Mouse (Mus musculus) liver, embryonic 16.5 days (tissue): ENCODE measurements around the gene Lrp5. TPM values are rescaled to one million over a fixed set of nuclear protein-coding genes. Genes with fewer than 3 reads are reported as not detected.
"Not testable (repeated sequence)": the region's sequence is repeated elsewhere in the genome, so short reads cannot be mapped to it uniquely, and the experiment has no call there.

ENCODE experiments used
- ATAC-seq: fragments of 200-750 bp; cut with Nextera tagmentation; 2 replicates; pipeline ENCODE4 v1.8.0; 2017; ENCODE audit warnings: low read depth, mild to moderate bottlenecking, moderate number of reproducible peaks, moderate library complexity
- H3K27ac ChIP-seq: fragments of 300-500 bp; sonication (generic); 2 replicates; pipeline ENCODE4 v1.5.1; 2014; ENCODE audit warnings: mild to moderate bottlenecking, low read length
- H3K27me3 ChIP-seq: fragments of 300-500 bp; sonication (generic); 2 replicates; pipeline ENCODE4 v1.6.1; 2014; ENCODE audit warnings: low read depth, low read length, mixed read lengths; ENCODE audit not compliant: control insufficient read depth, insufficient read depth
- H3K36me3 ChIP-seq: fragments of 300-500 bp; sonication (generic); 2 replicates; pipeline ENCODE4 v1.6.1; 2014; ENCODE audit warnings: mild to moderate bottlenecking; ENCODE audit not compliant: control insufficient read depth, insufficient read depth
- H3K4me1 ChIP-seq: fragments of 300-500 bp; sonication (generic); 2 replicates; pipeline ENCODE4 v1.6.1; 2014; ENCODE audit warnings: low read depth, low read length, mixed read lengths; ENCODE audit not compliant: control insufficient read depth
- H3K4me2 ChIP-seq: fragments of 300-500 bp; sonication (generic); 2 replicates; pipeline ENCODE4 v1.6.1; 2014; ENCODE audit warnings: low read depth, low read length, mixed read lengths
- H3K4me3 ChIP-seq: fragments of 300-500 bp; sonication (generic); 2 replicates; pipeline ENCODE4 v1.5.1; 2014; ENCODE audit warnings: low read depth, mild to moderate bottlenecking, low read length
- H3K9ac ChIP-seq: fragments of 300-500 bp; sonication (generic); 2 replicates; pipeline ENCODE4 v1.6.1; 2014; ENCODE audit warnings: low read depth, low read length
- H3K9me3 ChIP-seq: fragments of 300-500 bp; sonication (generic); replicated peaks from 2 replicates; pipeline ENCODE4 v1.6.1; 2016; ENCODE audit warnings: low read length; ENCODE audit not compliant: control insufficient read depth
- WGBS: fragments of 180-500 bp; shearing (Covaris S2); extraction: QIAGEN DNeasy Blood & Tissue Kit; methylation state at CpG from one replicate; pipeline ENCODE4 v1.1.7; 2014; ENCODE audit not compliant: insufficient replicate concordance; 5-methylcytosine and 5-hydroxymethylcytosine counted together
- polyA plus RNA-seq: library from polyadenylated mRNA; unstranded; fragments of >200 nt; fragmentation: Nextera tagmentation; extraction: Ambion mirVana; gene quantifications from 2 replicates; pipeline ENCODE4 v1.2.1, GENCODE M21; 2015

Gene Lrp5
- polyA plus RNA-seq, 1 experiment from 2014 or later, result 2.7 TPM

GRCm38 (mm10) chr19:3593379-3594055 is 92.8 kb downstream of the Lrp5 start:
- Histone ChIP-seq H3K27ac (no peak overlapping the region), H3K27me3 (no peaks in the 10 kb centered on the region), H3K36me3 (peaks cover 12% of the 10 kb centered on the region), H3K4me2 (no peak overlapping the region), H3K9me3 (no peaks in the 10 kb centered on the region), H3K9ac (no peak overlapping the region), H3K4me1 (peaks cover 12% of the 10 kb centered on the region), H3K4me3 (no peak overlapping the region)
- no peak for ATAC-seq
- WGBS, result 72% methylated on average over 7 of the region's 7 CpGs

DNA sequence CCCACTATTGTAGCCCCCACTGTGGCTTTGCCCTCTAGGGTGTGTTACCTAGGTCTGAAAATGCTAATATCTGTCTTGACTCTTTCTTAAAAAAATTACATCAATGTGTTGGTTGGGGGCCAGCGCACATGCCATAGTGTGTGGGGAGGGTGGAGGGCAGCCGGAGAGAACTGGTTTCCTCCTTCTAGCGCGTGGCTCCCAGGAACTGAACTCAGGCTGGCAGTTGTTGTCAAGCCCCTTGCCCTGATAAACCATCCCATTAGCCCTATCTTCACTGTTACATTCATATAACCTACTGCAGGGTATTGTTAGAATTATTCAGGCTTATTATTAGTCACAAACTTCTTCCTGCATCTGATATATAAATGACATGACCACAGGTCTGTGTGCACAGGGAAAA is 96.4 kb downstream of the Lrp5 start:
- ATAC-seq, result peak; percentile 32
- WGBS, result 24% methylated on average over 4 of the region's 4 CpGs
- H3K9me3 ChIP-seq, result no peaks in the 10 kb centered on the region
- H3K4me3 ChIP-seq, result no peak overlapping the region
- no peak overlapping the region for H3K4me2 ChIP-seq
- H3K36me3 ChIP-seq, result peaks cover 9% of the 10 kb centered on the region
- peaks cover 12% of the 10 kb centered on the region for H3K4me1 ChIP-seq
- H3K9ac ChIP-seq, result no peak overlapping the region; the same call in 1 of the 2 replicates
- H3K27ac ChIP-seq, result peak overlapping the region; percentile 55
- no peaks in the 10 kb centered on the region for H3K27me3 ChIP-seq

DNA sequence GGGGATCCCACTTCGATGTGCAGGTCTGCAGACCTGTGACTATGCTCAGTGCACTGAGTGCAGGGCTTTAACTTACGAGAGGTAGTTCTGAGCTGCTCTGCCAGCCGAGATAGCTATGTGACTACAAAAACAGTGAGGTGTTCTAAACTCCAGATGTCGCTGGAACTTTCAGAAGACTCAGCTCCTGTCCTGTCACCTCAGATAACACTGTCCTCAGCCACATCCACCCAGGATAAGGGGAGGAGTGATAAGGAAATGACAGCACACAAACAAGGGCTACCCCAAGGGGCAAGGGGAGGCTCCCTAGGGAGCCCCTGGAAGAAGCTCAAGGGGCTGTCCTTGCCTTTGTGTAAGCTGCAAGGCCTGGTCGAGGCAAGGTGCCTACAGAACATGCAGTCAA is 96.8 kb downstream of the Lrp5 start:
- H3K4me2 ChIP-seq, result no peak overlapping the region
- H3K9ac ChIP-seq, result peak overlapping the region; percentile 30; the same call in 1 of the 2 replicates

DNA sequence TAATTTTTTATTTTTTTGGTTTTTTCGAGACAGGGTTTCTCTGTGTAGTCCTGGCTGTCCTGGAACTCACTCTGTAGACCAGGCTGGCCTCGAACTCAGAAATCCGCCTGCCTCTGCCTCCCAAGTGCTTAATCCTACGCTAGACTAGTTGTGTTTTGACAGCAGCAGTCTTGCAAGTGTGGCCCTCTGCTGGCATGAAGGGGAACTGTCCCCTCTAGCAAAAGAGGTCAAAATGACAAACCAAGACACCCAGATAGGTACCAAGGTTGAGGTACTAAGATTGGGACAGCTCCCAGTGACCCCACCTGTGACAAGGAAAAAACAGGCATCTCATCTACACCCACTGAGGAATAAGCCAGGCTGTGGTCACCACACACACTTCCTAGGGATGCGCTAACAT is 98.6 kb downstream of the Lrp5 start:
- not testable (repeated sequence) for H3K4me2 ChIP-seq, H3K9me3 ChIP-seq, H3K4me3 ChIP-seq, H3K36me3 ChIP-seq, H3K27me3 ChIP-seq, H3K9ac ChIP-seq, H3K27ac ChIP-seq, ATAC-seq
- WGBS, result 70% methylated on average over 5 of the region's 5 CpGs
- peaks cover 12% of the 10 kb centered on the region for H3K4me1 ChIP-seq

More for the DNA sequence above, 96.8 kb downstream of the Lrp5 start:
- 29% methylated on average over 5 of the region's 5 CpGs for WGBS
- Histone ChIP-seq H3K27me3 (no peaks in the 10 kb centered on the region), H3K4me3 (no peak overlapping the region), H3K27ac (peak overlapping the region; percentile 55), H3K4me1 (peaks cover 12% of the 10 kb centered on the region), H3K9me3 (no peaks in the 10 kb centered on the region), H3K36me3 (peaks cover 9% of the 10 kb centered on the region)
- ATAC-seq, result peak; percentile 84

DNA sequence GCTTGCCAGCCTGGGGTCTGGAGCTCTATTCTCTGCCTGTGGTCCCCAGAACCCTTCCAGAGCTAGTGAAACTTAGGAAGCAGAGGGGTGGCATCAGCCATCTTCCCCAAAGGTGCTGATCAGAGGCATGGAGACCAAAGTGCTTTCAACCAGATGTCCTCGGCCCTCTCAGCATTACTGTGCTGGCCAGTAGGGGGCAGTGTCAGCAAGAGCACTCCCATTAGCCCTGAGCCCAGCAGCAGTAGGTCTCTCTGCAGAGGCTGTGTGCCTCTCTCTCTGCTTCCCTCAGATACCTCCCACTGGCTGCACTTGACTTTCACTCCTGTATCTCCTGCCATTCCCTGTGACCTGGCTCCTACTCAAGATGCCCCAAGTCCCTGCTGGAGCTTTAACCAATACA is 99.8 kb downstream of the Lrp5 start:
- Histone ChIP-seq H3K36me3 (no peaks in the 10 kb centered on the region), H3K4me2 (no peak overlapping the region), H3K9ac (no peak overlapping the region), H3K4me1 (peaks cover 12% of the 10 kb centered on the region), H3K27me3 (no peaks in the 10 kb centered on the region), H3K4me3 (no peak overlapping the region), H3K9me3 (no peaks in the 10 kb centered on the region), H3K27ac (no peak overlapping the region)
- 33% methylated on average over 1 of the region's 1 CpGs for WGBS
- peak; percentile 3; the same call in 1 of the 2 replicates for ATAC-seq

DNA sequence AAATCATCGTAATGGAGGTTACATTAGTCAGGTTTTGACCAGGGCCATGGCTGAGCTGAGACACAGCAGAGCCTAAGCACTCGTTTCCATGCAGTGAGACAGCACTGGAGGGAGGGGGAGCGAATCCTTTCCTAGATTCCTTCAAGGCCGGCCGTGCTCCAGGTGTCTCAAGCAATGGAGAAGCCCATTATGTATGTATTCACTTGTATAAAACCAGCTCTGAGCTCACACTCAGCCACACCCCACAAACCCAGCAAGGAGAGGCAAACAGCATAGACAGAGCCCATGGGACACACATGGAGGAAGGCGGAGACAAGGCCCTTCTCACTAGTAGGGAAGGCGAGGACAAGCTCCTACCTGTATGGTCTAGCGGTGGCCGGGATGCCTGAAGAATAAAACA is 100.3 kb downstream of the Lrp5 start:
- H3K9ac ChIP-seq, result no peak overlapping the region
- no peaks in the 10 kb centered on the region for H3K36me3 ChIP-seq
- H3K27me3 ChIP-seq, result no peaks in the 10 kb centered on the region
- no peak for ATAC-seq
- H3K9me3 ChIP-seq, result no peaks in the 10 kb centered on the region
- H3K4me3 ChIP-seq, result no peak overlapping the region
- 88% methylated on average over 9 of the region's 9 CpGs for WGBS
- no peak overlapping the region for H3K4me2 ChIP-seq
- H3K27ac ChIP-seq, result no peak overlapping the region
- peaks cover 12% of the 10 kb centered on the region for H3K4me1 ChIP-seq

GRCm38 (mm10) chr19:3581326-3581725 is 105.0 kb downstream of the Lrp5 start:
- H3K4me3 ChIP-seq, result no peak overlapping the region
- H3K4me2 ChIP-seq, result no peak overlapping the region
- H3K4me1 ChIP-seq, result peaks cover 17% of the 10 kb centered on the region
- no peak overlapping the region for H3K9ac ChIP-seq
- H3K27ac ChIP-seq, result no peak overlapping the region
- ATAC-seq, result no peak
- no peaks in the 10 kb centered on the region for H3K36me3 ChIP-seq
- no peaks in the 10 kb centered on the region for H3K27me3 ChIP-seq
- no peaks in the 10 kb centered on the region for H3K9me3 ChIP-seq
- WGBS, result 15% methylated on average over 7 of the region's 7 CpGs

GRCm38 (mm10) chr19:3577911-3578290 is 108.5 kb downstream of the Lrp5 start:
- Histone ChIP-seq H3K9me3 (no peaks in the 10 kb centered on the region), H3K27me3 (no peaks in the 10 kb centered on the region), H3K36me3 (no peaks in the 10 kb centered on the region), H3K9ac (no peak overlapping the region), H3K4me3 (no peak overlapping the region), H3K4me1 (peaks cover 32% of the 10 kb centered on the region), H3K4me2 (no peak overlapping the region), H3K27ac (no peak overlapping the region)
- no peak for ATAC-seq

- 59% methylated on average over 4 of the region's 4 CpGs for WGBS
- Histone ChIP-seq H3K9me3 (no peaks in the 10 kb centered on the region), H3K4me3 (no peak overlapping the region), H3K27ac (no peak overlapping the region), H3K4me1 (peaks cover 32% of the 10 kb centered on the region), H3K27me3 (no peaks in the 10 kb centered on the region), H3K36me3 (no peaks in the 10 kb centered on the region), H3K9ac (peak overlapping the region; percentile 7; the same call in 1 of the 2 replicates), H3K4me2 (no peak overlapping the region; the same call in 1 of the 2 replicates)
- no peak for ATAC-seq
These were observed 109.0 kb downstream of the Lrp5 start for GRCm38 (mm10) chr19:3577265-3577910.
